Mouse (Mus musculus) kidney, embryonic 14.5 days (tissue): ENCODE measurements around the gene Tmem185b. TPM values are rescaled to one million over a fixed set of nuclear protein-coding genes. Genes with fewer than 3 reads are reported as not detected.

Experiments
- ATAC-seq: fragments of 200-750 bp; cut with Nextera tagmentation; 2 replicates; pipeline ENCODE4 v1.8.0; 2017; ENCODE audit warnings: moderate number of reproducible peaks, mild to moderate bottlenecking, moderate TSS enrichment, moderate library complexity; ENCODE audit not compliant: low FRiP score, low TSS enrichment
- H3K27ac ChIP-seq: fragments of 300-500 bp; sonication (generic); 2 replicates; pipeline ENCODE4 v1.5.1; 2014; ENCODE audit warnings: low read depth, mild to moderate bottlenecking, low read length, moderate library complexity, mixed read lengths
- H3K27me3 ChIP-seq: fragments of 300-500 bp; sonication (generic); 2 replicates; pipeline ENCODE4 v1.6.1; 2014; ENCODE audit warnings: mild to moderate bottlenecking, low read length; ENCODE audit not compliant: control insufficient read depth, insufficient read depth
- H3K36me3 ChIP-seq: fragments of 300-500 bp; sonication (generic); 2 replicates; pipeline ENCODE4 v1.6.1; 2014; ENCODE audit warnings: low read length, mixed read lengths; ENCODE audit not compliant: control insufficient read depth, insufficient read depth
- H3K4me1 ChIP-seq: fragments of 300-500 bp; sonication (generic); 2 replicates; pipeline ENCODE4 v1.6.1; 2014; ENCODE audit warnings: low read length, mixed read lengths; ENCODE audit not compliant: control insufficient read depth, insufficient read depth
- H3K4me2 ChIP-seq: fragments of 300-500 bp; sonication (generic); replicated peaks from 2 replicates; pipeline ENCODE4 v1.6.1; 2014; ENCODE audit warnings: low read depth, mild to moderate bottlenecking, low read length
- H3K4me3 ChIP-seq: fragments of 300-500 bp; sonication (generic); 2 replicates; pipeline ENCODE4 v1.5.1; 2014; ENCODE audit warnings: mild to moderate bottlenecking, low read length
- H3K9ac ChIP-seq: fragments of 300-500 bp; sonication (generic); 2 replicates; pipeline ENCODE4 v1.6.1; 2014; ENCODE audit warnings: low read depth, mild to moderate bottlenecking, low read length, moderate library complexity
- H3K9me3 ChIP-seq: fragments of 300-500 bp; sonication (generic); 2 replicates; pipeline ENCODE4 v1.6.1; 2016; ENCODE audit warnings: low read length; ENCODE audit not compliant: control insufficient read depth
- WGBS: fragments of 180-500 bp; shearing (Covaris S2); extraction: QIAGEN DNeasy Blood & Tissue Kit; methylation state at CpG from one replicate; pipeline ENCODE4 v1.1.7; 2014; 5-methylcytosine and 5-hydroxymethylcytosine counted together
- polyA plus RNA-seq: library from polyadenylated mRNA; unstranded; fragments of >200 nt; fragmentation: Nextera tagmentation; extraction: Ambion mirVana; gene quantifications from 2 replicates; pipeline ENCODE4 v1.2.1, GENCODE M21; 2014

Gene Tmem185b
- polyA plus RNA-seq, 1 experiment from 2014 or later = 28.4 TPM

DNA sequence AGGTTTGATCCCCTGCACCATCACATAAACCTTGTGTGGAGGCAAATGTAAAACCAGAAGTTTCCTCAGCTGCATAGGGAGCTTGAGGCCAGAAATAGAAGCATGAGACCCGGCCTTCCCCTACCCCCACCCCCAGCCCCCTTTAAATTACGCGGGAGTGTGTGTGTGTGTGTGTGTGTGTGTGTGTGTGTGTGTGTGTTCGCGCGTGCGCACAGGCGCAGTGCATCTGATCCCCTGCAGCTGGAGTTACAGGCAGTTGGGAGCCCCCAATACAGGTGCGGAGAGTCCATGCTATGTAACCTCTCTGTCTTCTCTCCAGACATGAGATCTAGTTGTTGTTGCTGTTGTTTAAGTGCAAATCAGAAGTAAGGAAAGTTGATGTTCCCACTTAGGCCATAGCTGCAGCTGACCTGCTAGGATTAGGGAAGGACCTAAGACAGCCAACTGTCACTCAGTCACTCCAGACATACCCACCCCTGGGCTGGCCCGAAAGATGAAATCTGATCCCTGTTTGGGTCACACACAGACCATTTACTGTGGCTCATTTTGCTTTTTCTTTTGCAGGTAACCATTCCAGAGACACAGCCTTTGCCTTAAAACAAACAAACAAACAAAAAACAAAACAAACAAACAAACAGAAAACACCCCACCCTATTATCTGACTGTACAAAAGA lies 37.9 kb upstream of the Tmem185b start:
- WGBS = 49% methylated on average over 10 of the region's 10 CpGs
- Histone ChIP-seq H3K27me3 (no peaks in the 10 kb centered on the region), H3K4me1 (peaks cover 23% of the 10 kb centered on the region)

DNA sequence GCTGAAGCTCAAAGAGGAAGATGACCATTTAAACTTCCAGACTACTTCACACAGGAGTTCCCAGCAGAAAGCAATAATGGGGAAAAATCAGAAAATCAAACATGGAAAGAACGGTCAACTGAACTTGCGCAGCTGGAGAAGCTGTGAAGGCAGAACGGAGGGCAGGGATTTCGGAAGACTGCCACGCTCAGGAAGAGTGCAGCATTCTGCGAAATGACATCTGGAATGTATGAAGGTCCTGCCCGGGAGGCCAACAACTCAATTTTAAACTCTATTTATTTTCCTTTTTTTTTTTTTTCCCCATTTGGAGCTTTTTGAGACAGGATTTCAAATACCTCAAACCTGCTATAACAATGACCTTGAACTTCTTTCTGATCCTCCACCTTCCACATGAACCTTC lies 35.2 kb upstream of the Tmem185b start:
- ATAC-seq = no peak
- 83% methylated on average over 7 of the region's 7 CpGs for WGBS
- Histone ChIP-seq H3K9ac (no peak overlapping the region), H3K27ac (no peak overlapping the region), H3K4me3 (no peak overlapping the region), H3K4me2 (no peak overlapping the region), H3K36me3 (no peaks in the 10 kb centered on the region), H3K9me3 (no peaks in the 10 kb centered on the region), H3K4me1 (peaks cover 19% of the 10 kb centered on the region), H3K27me3 (no peaks in the 10 kb centered on the region)

More for the DNA sequence above, 37.9 kb upstream of the Tmem185b start:
- Histone ChIP-seq H3K9me3 (no peaks in the 10 kb centered on the region), H3K9ac (no peak overlapping the region), H3K36me3 (no peaks in the 10 kb centered on the region), H3K4me2 (no peak overlapping the region), H3K27ac (no peak overlapping the region), H3K4me3 (no peak overlapping the region)
- 0 out of 2 replicates have a peak, but pooled peaks have one; percentile 20 for ATAC-seq

DNA sequence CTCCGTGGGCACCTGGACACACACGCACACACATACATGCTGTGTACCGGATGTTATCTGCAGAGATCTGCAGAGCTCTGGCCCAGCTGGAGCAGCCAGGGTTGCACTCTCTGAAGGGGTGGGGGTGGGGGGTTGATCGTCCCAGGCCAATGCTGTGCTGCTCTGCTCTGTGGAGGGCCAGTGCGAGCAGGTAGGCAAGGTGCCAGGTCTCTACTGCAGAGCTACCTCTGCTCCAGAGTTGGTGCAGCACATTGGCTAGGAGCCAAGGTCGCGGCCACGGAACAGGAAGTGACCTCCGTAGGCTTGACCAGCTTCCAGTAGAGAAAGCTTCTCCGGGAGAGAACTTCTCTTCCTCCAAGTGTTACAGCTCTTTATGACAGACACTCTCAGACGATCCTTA lies 33.9 kb upstream of the Tmem185b start:
- H3K36me3 ChIP-seq = no peaks in the 10 kb centered on the region
- peaks cover 19% of the 10 kb centered on the region for H3K4me1 ChIP-seq
- WGBS = 27% methylated on average over 11 of the region's 11 CpGs
- peak; percentile 65; the same call in 1 of the 2 replicates for ATAC-seq
- no peak overlapping the region; the same call in 1 of the 2 replicates for H3K4me2 ChIP-seq
- no peak overlapping the region for H3K9ac ChIP-seq
- peak overlapping the region; percentile 69; the same call in 1 of the 2 replicates for H3K27ac ChIP-seq
- H3K27me3 ChIP-seq = no peaks in the 10 kb centered on the region
- H3K9me3 ChIP-seq = no peaks in the 10 kb centered on the region
- H3K4me3 ChIP-seq = no peak overlapping the region

DNA sequence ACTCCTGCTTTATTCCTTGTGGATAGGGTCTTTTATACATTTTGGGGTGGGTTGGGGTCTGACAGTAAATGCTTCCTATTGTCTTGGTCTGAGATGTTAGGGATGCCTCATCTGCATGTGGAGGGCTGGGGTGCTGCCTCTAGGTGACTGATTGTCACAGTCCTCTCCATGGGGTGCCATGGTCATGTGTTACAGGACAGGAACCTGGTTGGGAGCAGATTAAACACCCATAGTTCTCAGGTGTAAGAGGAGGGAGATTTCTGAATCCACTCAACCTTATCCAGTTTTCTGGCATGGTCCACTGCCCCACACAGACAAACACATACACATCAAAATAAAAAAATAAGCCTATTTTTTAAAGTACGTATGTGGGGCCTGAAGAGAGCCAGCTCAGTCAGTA lies 33.5 kb upstream of the Tmem185b start:
- Histone ChIP-seq H3K9ac (no peak overlapping the region), H3K27me3 (no peaks in the 10 kb centered on the region), H3K9me3 (no peaks in the 10 kb centered on the region), H3K36me3 (no peaks in the 10 kb centered on the region), H3K4me3 (no peak overlapping the region), H3K4me1 (peaks cover 20% of the 10 kb centered on the region), H3K27ac (peak overlapping the region; percentile 65; the same call in 1 of the 2 replicates), H3K4me2 (no peak overlapping the region; the same call in 1 of the 2 replicates)
- WGBS = 55% methylated on average over 1 of the region's 1 CpGs
- ATAC-seq = 0 out of 2 replicates have a peak, but pooled peaks have one; percentile 37

DNA sequence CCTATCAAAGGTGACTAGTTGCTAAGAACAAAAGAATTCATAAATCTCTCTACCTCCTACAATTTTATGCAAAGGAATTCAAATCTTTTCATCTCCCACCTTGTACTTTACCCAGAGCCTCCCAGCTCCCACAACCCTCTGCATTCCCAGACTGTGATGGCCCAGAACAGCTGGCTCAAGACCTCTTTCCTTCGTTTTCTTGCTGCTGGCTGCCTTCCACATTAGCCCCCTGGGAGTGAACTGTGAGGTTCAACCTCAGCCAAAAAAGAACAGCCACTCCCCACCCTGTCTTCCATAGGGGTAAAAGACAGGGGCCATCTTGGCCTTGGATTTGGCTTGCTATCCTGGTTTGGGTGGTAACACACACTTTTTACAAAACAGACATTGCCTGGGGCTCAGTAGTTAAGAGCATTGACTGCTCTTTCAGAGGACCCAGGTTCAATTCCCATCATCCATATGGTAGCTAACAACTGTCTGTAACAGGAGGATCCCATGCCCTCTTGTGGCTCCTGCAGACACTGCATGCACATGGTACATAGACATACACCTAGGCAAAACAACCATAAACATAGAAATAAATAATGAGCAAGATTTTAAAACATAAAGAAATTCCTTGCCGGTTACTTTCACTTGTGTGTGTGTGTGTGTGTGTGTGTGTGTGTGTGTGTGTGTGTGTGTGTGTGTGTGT lies 31.8 kb upstream of the Tmem185b start:
- no peak for ATAC-seq
- 74% methylated on average over 2 of the region's 2 CpGs for WGBS
- no peak overlapping the region for H3K27ac ChIP-seq

DNA sequence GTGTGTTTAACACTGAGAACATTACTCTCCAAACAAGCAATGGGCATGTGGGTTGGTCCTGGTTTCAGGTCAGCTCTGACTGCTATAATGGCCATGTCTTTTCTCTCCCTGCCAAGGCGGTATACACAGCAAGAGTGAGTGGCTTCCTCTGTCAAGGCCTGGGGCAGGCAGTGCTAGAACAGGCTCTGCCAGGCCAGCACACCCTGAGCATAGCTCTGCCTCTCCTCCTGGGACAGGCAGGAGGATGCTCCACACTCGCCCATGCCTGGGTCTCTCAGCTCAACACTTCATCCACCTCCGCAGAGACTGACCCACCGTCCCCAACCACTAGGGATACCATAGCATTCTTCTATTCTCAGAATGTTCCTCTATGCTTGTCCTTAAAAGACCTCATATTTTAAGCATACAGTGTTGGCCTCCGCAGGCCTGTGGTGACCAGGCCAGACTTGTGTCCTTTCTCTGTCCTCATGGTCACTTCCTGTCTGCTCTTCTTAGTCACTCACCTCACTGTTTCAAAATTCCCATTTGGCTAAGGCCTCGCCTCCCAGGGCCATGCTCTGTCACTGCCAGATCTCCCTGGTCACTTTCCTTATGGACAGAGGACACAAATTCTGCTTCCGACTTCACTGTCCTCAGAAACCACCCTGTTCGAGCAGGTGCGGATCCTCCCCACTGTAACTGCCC lies 31.1 kb upstream of the Tmem185b start:
- Histone ChIP-seq H3K9ac (no peak overlapping the region), H3K27ac (no peak overlapping the region), H3K4me1 (peaks cover 25% of the 10 kb centered on the region), H3K4me3 (no peak overlapping the region), H3K4me2 (no peak overlapping the region), H3K9me3 (no peaks in the 10 kb centered on the region), H3K36me3 (no peaks in the 10 kb centered on the region), H3K27me3 (no peaks in the 10 kb centered on the region)
- 94% methylated on average over 8 of the region's 9 CpGs for WGBS
- ATAC-seq = no peak

More for the DNA sequence above, 31.8 kb upstream of the Tmem185b start:
- peaks cover 25% of the 10 kb centered on the region for H3K4me1 ChIP-seq
- no peaks in the 10 kb centered on the region for H3K27me3 ChIP-seq
- no peak overlapping the region for H3K4me3 ChIP-seq
- no peak overlapping the region for H3K9ac ChIP-seq
- no peaks in the 10 kb centered on the region for H3K36me3 ChIP-seq
- no peaks in the 10 kb centered on the region for H3K9me3 ChIP-seq
- H3K4me2 ChIP-seq = no peak overlapping the region

DNA sequence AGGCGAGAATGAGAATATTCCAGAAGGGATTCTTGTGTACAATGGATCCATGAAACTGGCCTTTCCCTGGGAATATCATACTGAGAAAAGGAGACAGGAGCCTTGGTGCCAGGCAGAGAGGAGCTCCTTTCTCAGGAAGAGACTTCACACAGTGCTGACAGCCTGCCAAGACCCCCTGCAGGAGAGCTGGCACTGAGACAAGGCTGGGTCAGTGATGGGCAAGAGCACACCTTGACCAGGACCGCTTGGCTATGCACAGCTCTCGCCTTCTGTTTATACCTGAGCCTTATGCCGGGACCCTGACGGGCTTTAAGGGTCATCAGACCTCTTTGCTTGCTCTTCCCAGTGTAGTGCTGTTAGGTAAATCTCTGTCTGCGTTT lies 30.6 kb upstream of the Tmem185b start:
- Histone ChIP-seq H3K4me1 (peaks cover 25% of the 10 kb centered on the region), H3K36me3 (no peaks in the 10 kb centered on the region), H3K4me2 (no peak overlapping the region), H3K9me3 (no peaks in the 10 kb centered on the region), H3K9ac (no peak overlapping the region), H3K4me3 (no peak overlapping the region), H3K27ac (no peak overlapping the region), H3K27me3 (no peaks in the 10 kb centered on the region)
- WGBS = 86% methylated on average over 6 of the region's 6 CpGs
- ATAC-seq = no peak

DNA sequence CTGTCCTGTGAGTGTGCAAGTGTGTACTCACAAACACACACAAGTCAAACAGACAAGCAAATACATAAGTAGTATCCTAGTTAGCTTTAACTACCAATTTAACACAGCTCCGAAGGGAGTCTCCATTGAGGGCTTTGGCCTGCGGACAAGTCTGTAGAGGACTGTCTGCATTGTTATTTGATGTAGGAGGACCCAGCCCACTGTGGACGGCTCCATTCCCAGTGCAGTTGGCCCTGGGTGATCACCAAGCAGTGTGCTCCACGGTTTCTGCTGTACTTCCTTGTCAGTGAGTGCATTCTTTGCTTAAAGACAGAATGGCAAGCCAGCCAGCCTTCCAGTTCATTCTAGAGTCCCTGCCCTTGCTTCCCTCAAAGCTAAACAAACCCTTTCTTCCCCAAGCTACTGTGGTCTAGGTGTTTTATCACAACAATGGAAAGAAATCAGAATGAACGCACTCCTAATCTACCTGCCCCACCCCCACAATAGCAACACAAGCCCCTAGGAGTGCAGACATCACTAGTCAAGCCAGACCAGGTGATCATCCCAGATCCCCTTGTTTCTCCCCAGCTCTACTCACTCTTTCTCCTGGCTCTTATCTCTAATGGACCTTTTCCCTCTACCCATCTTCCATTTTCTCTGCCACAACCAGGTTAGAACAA lies 28.5 kb upstream of the Tmem185b start:
- no peaks in the 10 kb centered on the region for H3K27me3 ChIP-seq
- no peaks in the 10 kb centered on the region for H3K36me3 ChIP-seq
- H3K9ac ChIP-seq = no peak overlapping the region
- H3K9me3 ChIP-seq = no peaks in the 10 kb centered on the region
- peaks cover 15% of the 10 kb centered on the region for H3K4me1 ChIP-seq
- WGBS = 80% methylated on average over 5 of the region's 5 CpGs
- no peak for ATAC-seq
- no peak overlapping the region for H3K27ac ChIP-seq
- no peak overlapping the region for H3K4me2 ChIP-seq
- H3K4me3 ChIP-seq = no peak overlapping the region
